Mouse (Mus musculus) kidney, embryonic 16.5 days (tissue): ENCODE data around the gene Gm19402. TPM values are rescaled to one million over a fixed set of nuclear protein-coding genes. Genes with fewer than 3 reads are reported as not detected.
A peak's percentile ranks its signal among the peaks of the same experiment; 100 is the strongest.
"Not testable (repeated sequence)": the region's sequence is repeated elsewhere in the genome, so short reads cannot be mapped to it uniquely, and the experiment has no call there.

Source experiments
- ATAC-seq: fragments of 200-750 bp; cut with Nextera tagmentation; 2 replicates; pipeline ENCODE4 v1.8.0; 2017; ENCODE audit warnings: moderate TSS enrichment; ENCODE audit not compliant: low FRiP score, low TSS enrichment
- H3K27ac ChIP-seq: fragments of 300-500 bp; sonication (generic); 2 replicates; pipeline ENCODE4 v1.5.1; 2014; ENCODE audit warnings: low read length
- H3K27me3 ChIP-seq: fragments of 300-500 bp; sonication (generic); 2 replicates; pipeline ENCODE4 v1.6.1; 2014; ENCODE audit warnings: low read length, control low read depth, mixed read lengths; ENCODE audit not compliant: insufficient read depth
- H3K36me3 ChIP-seq: fragments of 300-500 bp; sonication (generic); 2 replicates; pipeline ENCODE4 v1.6.1; 2014; ENCODE audit warnings: low read length, control low read depth, mixed read lengths; ENCODE audit not compliant: insufficient read depth
- H3K4me1 ChIP-seq: fragments of 300-500 bp; sonication (generic); 2 replicates; pipeline ENCODE4 v1.6.1; 2014; ENCODE audit warnings: low read length, control low read depth, mixed read lengths; ENCODE audit not compliant: insufficient read depth
- H3K4me2 ChIP-seq: fragments of 300-500 bp; sonication (generic); replicated peaks from 2 replicates; pipeline ENCODE4 v1.6.1; 2014; ENCODE audit warnings: low read depth, low read length
- H3K4me3 ChIP-seq: fragments of 300-500 bp; sonication (generic); 2 replicates; pipeline ENCODE4 v1.5.1; 2014; ENCODE audit warnings: mild to moderate bottlenecking, low read length
- H3K9ac ChIP-seq: fragments of 300-500 bp; sonication (generic); replicated peaks from 2 replicates; pipeline ENCODE4 v1.6.1; 2014; ENCODE audit warnings: low read length
- H3K9me3 ChIP-seq: fragments of 300-500 bp; sonication (generic); 2 replicates; pipeline ENCODE4 v1.6.1; 2016; ENCODE audit warnings: low read length, control low read depth
- WGBS: fragments of 180-500 bp; shearing (Covaris S2); extraction: QIAGEN DNeasy Blood & Tissue Kit; methylation state at CpG from one replicate; pipeline ENCODE4 v1.1.7; 2014; 5-methylcytosine and 5-hydroxymethylcytosine counted together
- polyA plus RNA-seq: library from polyadenylated mRNA; unstranded; fragments of >200 nt; fragmentation: Nextera tagmentation; extraction: Ambion mirVana; gene quantifications from 2 replicates; pipeline ENCODE4 v1.2.1, GENCODE M21; 2015

Gene Gm19402
- polyA plus RNA-seq, 1 experiment from 2014 or later: not detected

DNA sequence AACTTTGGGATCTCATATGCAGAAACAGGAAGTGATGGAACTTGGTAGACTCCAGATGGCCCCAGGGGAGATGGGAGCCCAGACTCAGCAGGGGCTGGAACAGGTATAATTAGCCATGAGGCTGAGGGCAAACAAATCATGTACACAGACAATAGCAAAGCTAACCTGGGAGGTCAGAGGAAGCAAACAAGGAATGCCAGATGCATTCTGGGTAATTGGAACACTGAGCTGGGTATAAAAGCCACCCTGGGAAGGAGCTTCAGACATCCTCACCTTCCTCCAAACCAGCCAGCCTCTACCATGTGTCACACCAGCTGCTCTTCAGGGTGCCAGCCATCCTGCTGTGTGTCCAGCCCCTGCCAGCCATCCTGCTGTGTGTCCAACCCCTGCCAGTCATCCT lies 20.6 kb upstream of the Gm19402 start, which contains the start of gene Gm10024:
Gene Gm10024 (plus strand): TSS at position 301 of the 400 bp plus-strand sequence.
- not testable (repeated sequence) for H3K4me1 ChIP-seq, H3K4me3 ChIP-seq, H3K4me2 ChIP-seq, H3K36me3 ChIP-seq, H3K9ac ChIP-seq, ATAC-seq, H3K27me3 ChIP-seq, H3K9me3 ChIP-seq, H3K27ac ChIP-seq

GRCm38 (mm10) chr10:77709831-77710230 lies 19.3 kb upstream of the Gm19402 start:
- H3K36me3 ChIP-seq: no peaks in the 10 kb centered on the region
- no peaks in the 10 kb centered on the region for H3K27me3 ChIP-seq
- no peak overlapping the region for H3K4me3 ChIP-seq
- H3K4me1 ChIP-seq: no peaks in the 10 kb centered on the region
- H3K9ac ChIP-seq: no peak overlapping the region
- WGBS: 76% methylated on average over 3 of the region's 3 CpGs
- H3K9me3 ChIP-seq: 0 out of 2 replicates have a peak, but pooled peaks cover 3% of the 10 kb centered on the region
- no peak overlapping the region for H3K27ac ChIP-seq
- ATAC-seq: no peak
- H3K4me2 ChIP-seq: no peak overlapping the region

GRCm38 (mm10) chr10:77706326-77706725 lies 15.8 kb upstream of the Gm19402 start, which contains the start of gene Gm10272:
Gene Gm10272, plus strand, starts transcription at chr10:77706626.
- Histone ChIP-seq H3K4me2 (no peak within 1 kb of the TSS), H3K4me3 (no peak within 1 kb of the TSS), H3K36me3 (no peaks in the 10 kb centered on the region), H3K4me1 (no peaks in the 10 kb centered on the region), H3K27me3 (no peaks in the 10 kb centered on the region), H3K9ac (no peak within 1 kb of the TSS), H3K9me3 (peaks cover 12% of the 10 kb centered on the region), H3K27ac (no peak within 1 kb of the TSS)
- no peak for ATAC-seq
- WGBS: 92% methylated on average over 1 of the region's 1 CpGs

GRCm38 (mm10) chr10:77697133-77697532 lies 6.6 kb upstream of the Gm19402 start, which contains the start of gene Gm9508:
Gene Gm9508, minus strand, starts transcription at chr10:77697233.
- Histone ChIP-seq H3K4me3 (no peak within 1 kb of the TSS), H3K9ac (no peak within 1 kb of the TSS), H3K36me3 (no peaks in the 10 kb centered on the region), H3K4me2 (no peak within 1 kb of the TSS), H3K9me3 (no peaks in the 10 kb centered on the region), H3K4me1 (no peaks in the 10 kb centered on the region), H3K27me3 (no peaks in the 10 kb centered on the region), H3K27ac (no peak within 1 kb of the TSS)
- no peak for ATAC-seq
- 30% methylated on average over 4 of the region's 4 CpGs for WGBS

DNA sequence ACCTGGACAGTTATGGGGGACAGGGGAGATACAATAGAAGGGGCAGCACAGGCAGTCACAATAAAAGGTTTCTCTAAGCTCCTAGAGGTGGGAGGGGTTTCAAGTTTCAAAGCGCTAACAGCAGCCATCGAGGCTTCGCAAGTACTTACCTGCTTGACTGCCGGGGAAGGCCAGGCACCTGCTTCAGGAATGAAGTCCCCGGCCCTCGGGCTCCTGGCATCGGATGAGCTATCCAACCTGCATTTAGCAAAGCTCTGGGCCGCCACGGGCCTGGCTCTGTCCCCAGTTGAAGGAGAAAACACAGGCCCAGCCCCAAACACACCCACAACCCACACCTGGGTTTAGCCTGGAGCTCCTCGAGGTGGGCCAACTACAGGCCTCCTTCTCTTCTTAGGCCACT lies 3.5 kb downstream of the Gm19402 start:
- H3K4me1 ChIP-seq: 0 out of 2 replicates have a peak, but pooled peaks cover 2% of the 10 kb centered on the region
- H3K4me2 ChIP-seq: no peak overlapping the region

DNA sequence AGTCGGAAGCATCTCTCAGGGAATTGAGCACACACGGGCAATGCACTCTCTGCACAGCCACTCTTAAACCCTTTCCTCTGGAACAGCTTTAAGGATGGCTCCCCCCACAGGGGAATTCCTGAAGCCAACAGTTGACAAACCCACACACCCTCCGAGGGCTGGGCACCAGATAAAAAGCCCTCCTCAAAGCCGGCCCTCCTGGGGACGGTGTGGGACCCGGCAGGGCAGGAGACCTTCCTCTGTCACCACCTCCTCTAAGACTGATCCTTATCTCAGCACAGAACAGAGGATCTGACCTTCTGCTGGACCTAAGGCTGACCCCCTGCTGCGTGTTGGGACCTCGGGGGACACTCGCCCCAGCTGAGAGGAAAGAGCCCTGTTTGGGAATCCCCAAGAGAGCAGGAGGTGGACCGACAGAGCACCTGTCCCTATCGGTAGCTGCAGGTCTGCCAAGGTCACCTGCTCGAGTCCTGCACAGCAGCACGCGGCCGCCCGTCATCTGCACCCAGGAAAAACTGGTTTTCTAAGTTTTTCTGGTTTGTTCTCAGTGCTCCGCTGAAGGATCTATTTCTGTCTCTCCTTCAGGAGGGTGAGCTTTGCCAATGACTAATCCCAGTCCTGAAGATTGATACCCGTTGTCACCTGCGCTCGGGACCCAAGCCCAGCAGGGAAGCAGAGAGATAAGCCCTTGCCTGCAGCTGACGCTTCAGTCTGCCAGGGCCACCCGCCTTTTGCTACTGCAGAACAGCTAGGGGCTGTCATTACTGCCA lies 4.5 kb downstream of the Gm19402 start, which contains the start of gene Tspear:
Gene Tspear (plus strand): TSS at position 675 of the 770 bp plus-strand sequence.
- Histone ChIP-seq H3K4me3 (no peak within 1 kb of the TSS), H3K4me2 (no peak within 1 kb of the TSS), H3K27ac (no peak within 1 kb of the TSS), H3K27me3 (peaks cover 37% of the 10 kb centered on the region), H3K9ac (no peak within 1 kb of the TSS), H3K36me3 (no peaks in the 10 kb centered on the region), H3K4me1 (0 out of 2 replicates have a peak, but pooled peaks cover 2% of the 10 kb centered on the region), H3K9me3 (no peaks in the 10 kb centered on the region)
- ATAC-seq: peak; percentile 63; the same call in 1 of the 2 replicates
- 3% methylated on average over 22 of the region's 22 CpGs for WGBS

More for the DNA sequence above, 3.5 kb downstream of the Gm19402 start:
- Histone ChIP-seq H3K9me3 (no peaks in the 10 kb centered on the region), H3K27me3 (peaks cover 37% of the 10 kb centered on the region), H3K9ac (no peak overlapping the region), H3K27ac (no peak overlapping the region), H3K36me3 (no peaks in the 10 kb centered on the region), H3K4me3 (no peak overlapping the region)
- no peak for ATAC-seq
- WGBS: 13% methylated on average over 10 of the region's 10 CpGs

DNA sequence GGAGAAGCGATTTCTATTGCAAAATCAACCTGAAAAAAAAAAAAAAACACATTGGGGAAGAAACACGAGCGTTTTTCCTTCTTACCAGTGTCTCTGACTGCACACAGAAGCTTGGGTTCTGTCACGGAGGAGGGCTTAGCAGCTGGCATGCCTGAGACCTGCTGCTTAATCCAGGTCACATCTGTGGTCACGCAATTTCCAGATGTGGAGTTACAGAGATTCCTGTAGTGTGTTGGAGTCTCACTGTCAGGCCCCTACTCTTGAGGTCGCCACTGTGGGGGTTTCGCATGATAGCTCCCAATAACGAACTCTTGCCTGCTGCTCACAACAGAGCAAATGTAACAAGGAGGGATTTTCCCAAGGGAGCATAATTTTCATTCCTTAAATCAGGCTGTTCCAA lies 6.4 kb downstream of the Gm19402 start:
- WGBS: 32% methylated on average over 8 of the region's 8 CpGs
- H3K4me3 ChIP-seq: no peak overlapping the region
- H3K36me3 ChIP-seq: no peaks in the 10 kb centered on the region
- H3K27me3 ChIP-seq: peaks cover 37% of the 10 kb centered on the region
- H3K4me1 ChIP-seq: 0 out of 2 replicates have a peak, but pooled peaks cover 2% of the 10 kb centered on the region
- ATAC-seq: no peak
- no peak overlapping the region for H3K9ac ChIP-seq
- no peaks in the 10 kb centered on the region for H3K9me3 ChIP-seq
- no peak overlapping the region for H3K4me2 ChIP-seq
- H3K27ac ChIP-seq: no peak overlapping the region

- peaks cover 47% of the 10 kb centered on the region for H3K27me3 ChIP-seq
- no peak overlapping the region for H3K4me2 ChIP-seq
- no peak for ATAC-seq
- no peaks in the 10 kb centered on the region for H3K36me3 ChIP-seq
- H3K9ac ChIP-seq: no peak overlapping the region
- no peak overlapping the region for H3K27ac ChIP-seq
- H3K9me3 ChIP-seq: no peaks in the 10 kb centered on the region
- 0 out of 2 replicates have a peak, but pooled peaks cover 2% of the 10 kb centered on the region for H3K4me1 ChIP-seq
- 85% methylated on average over 7 of the region's 7 CpGs for WGBS
- no peak overlapping the region for H3K4me3 ChIP-seq
Observed at GRCm38 (mm10) chr10:77682994-77683393, 7.6 kb downstream of the Gm19402 start.

- Histone ChIP-seq H3K4me3 (peak overlapping the region; percentile 38), H3K9ac (0 out of 2 replicates have a peak overlapping the region, but pooled peaks have one; percentile 3), H3K27me3 (peaks cover 29% of the 10 kb centered on the region), H3K4me1 (peaks cover 8% of the 10 kb centered on the region), H3K9me3 (no peaks in the 10 kb centered on the region), H3K36me3 (no peaks in the 10 kb centered on the region), H3K27ac (no peak overlapping the region), H3K4me2 (peak overlapping the region; percentile 50)
- WGBS: under 1% methylated on average over 35 of the region's 35 CpGs
- no peak for ATAC-seq
Observed at GRCm38 (mm10) chr10:77677562-77677961, 13.0 kb downstream of the Gm19402 start.

DNA sequence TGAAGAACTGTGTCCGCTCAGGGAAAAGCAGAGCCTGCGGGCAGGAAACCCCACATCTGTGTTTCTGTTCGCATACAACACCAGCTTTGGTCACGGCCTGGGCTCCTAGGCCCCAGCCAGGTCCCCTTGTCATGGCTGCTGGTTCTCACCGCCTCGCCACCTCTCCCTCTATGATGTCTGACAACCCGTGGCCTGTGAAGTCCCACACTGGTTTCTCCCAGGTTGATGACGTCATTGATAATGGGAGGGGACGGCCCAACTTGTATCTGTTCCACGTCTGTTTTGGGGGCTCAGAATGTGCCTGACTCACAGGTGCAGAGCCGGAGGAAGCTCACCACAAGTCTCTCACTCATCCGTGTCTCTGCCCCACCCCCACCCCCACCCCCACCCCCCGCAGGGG lies 16.8 kb downstream of the Gm19402 start:
- Histone ChIP-seq H3K4me1 (peaks cover 8% of the 10 kb centered on the region), H3K4me3 (no peak overlapping the region), H3K27ac (no peak overlapping the region), H3K9me3 (no peaks in the 10 kb centered on the region), H3K36me3 (no peaks in the 10 kb centered on the region), H3K4me2 (no peak overlapping the region), H3K9ac (no peak overlapping the region), H3K27me3 (peaks cover 25% of the 10 kb centered on the region)
- 52% methylated on average over 13 of the region's 13 CpGs for WGBS
- no peak for ATAC-seq
